Mouse (Mus musculus): ENCODE results near the gene Pum1. TPM values are rescaled to one million over a fixed set of nuclear protein-coding genes. Genes with fewer than 3 reads are reported as not detected.

Pum1 gene
- 143 to 156 TPM (median 151 TPM) in 4 replicates for total RNA-seq (2023)

DNA sequence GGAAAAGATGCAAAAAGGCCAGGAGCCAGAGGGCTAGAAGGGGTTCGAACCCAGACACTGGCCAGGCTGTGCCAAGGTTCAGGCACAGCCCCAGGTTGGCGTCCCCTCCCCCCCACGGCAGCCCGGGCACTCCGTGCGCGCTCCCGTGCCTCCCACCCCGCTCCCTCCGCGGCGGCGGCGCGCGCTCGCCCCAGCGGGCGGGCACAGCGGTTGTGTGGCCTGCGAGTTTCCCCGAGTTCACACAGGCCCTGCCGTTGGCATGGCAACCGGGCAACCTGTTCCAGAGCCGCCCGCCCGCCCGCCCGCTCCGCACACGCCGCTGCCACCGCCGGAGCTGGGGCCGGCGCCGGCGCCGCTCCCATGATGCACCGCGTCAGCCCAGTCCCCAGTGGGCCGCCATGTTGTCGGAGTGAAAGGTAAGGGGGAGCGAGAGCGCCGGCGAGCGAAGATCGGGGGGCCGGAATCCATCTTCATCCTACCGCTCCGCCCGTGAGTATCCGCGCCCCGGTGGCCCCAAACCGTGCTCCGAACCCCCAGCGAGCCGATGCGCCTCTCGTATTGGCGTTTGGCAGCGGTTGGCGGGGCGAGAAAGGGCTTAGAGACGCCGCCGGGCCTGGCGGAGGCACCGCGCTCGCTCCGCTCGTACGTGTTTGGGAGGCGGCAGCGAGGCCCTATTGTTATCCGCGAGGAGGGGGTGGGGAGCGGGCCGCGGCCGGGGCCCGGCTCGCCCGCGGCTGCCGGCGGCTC lies at the start of gene Pum1:
Gene Pum1, plus strand, starts transcription at position 343 of the 747 bp plus-strand sequence.

DNA sequence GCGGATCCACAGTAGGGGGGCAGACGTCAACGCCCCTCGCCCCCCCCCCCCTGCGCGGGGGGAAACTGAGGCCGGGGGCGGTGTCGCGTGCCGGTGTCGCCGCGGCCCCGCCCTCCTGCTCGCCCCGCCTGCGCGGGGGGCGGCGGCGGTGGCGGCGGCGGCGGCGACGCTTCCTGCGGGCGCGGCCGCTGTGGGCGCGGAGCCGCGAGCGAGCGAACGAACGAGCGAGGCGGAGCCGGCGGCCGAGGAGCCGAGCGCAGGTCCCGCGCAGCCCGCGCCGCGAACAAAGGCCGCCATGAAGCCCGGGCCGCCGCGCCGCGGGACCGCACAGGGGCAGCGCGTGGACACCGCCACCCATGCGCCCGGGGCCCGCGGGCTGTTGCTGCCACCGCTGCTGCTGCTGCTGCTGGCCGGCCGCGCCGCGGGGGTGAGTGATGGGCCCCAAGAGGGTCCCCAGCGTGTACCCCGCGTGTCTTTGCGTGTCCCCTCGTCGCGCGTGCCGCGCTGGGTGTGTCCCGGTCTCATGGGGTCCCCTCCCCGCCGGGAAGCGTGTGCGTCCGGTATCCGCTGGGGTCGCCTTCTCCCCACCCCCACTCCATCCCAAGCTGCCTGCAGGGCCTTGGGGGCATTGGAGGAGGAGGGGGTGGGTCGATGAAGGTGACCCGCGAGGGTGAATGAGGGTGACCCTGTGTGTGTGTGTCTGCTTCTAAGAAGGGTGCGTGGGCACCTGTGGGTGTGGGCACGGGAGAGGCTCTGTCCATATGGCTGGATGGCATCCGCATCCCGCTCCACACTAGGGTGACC lies 129.5 kb downstream of the Pum1 start, which contains the start of gene Sdc3:
Gene Sdc3, plus strand, starts transcription at position 162 of the 804 bp plus-strand sequence.

Other genes starting within 250 kb of the Pum1 start
- not detected in 4 replicates for gene Nkain1, start 89.1 kb upstream of the Pum1 start, total RNA-seq (2023)
- 4.4 to 5.9 TPM (median 5.6 TPM) in 4 replicates for gene Sdc3, start 129.2 kb downstream of the Pum1 start, total RNA-seq (2023)
- gene Laptm5, start 249.8 kb downstream of the Pum1 start, total RNA-seq (2023) = 1,083 to 1,232 TPM (median 1,172 TPM) in 4 replicates